Mouse (Mus musculus): ENCODE data around the gene Gucy2f.
"Not testable (repeated sequence)": the region's sequence is repeated elsewhere in the genome, so short reads cannot be mapped to it uniquely, and the experiment has no call there.

Gene Gucy2f

GRCm38 (mm10) chrX:142196831-142197230, at the start of gene Gucy2f:
Gene Gucy2f, minus strand, starts transcription at chrX:142196931.
- no peak for DNase-seq (ENCODE audit: low spot score in 2 of 2)

GRCm38 (mm10) chrX:142245682-142246327, 49.1 kb upstream of the Gucy2f start:
- DNase-seq (ENCODE audit: low spot score in 2 of 2) = no peak

- DNase-seq (ENCODE audit: low spot score in 2 of 2) = no peak
Observed at GRCm38 (mm10) chrX:142237101-142237500, 40.4 kb upstream of the Gucy2f start.

- DNase-seq (ENCODE audit: low spot score in 2 of 2) = not testable (repeated sequence)
Observed at GRCm38 (mm10) chrX:142236146-142236545, 39.4 kb upstream of the Gucy2f start.

- DNase-seq (ENCODE audit: low spot score in 2 of 2) = no peak
Observed at GRCm38 (mm10) chrX:142228769-142229158, 32.0 kb upstream of the Gucy2f start.

GRCm38 (mm10) chrX:142228055-142228768, 31.5 kb upstream of the Gucy2f start:
- DNase-seq (ENCODE audit: low spot score in 2 of 2) = peak; percentile 45 to 57

- no peak for DNase-seq (ENCODE audit: low spot score in 2 of 2)
Observed at GRCm38 (mm10) chrX:142227398-142228054, 30.8 kb upstream of the Gucy2f start.

- DNase-seq (ENCODE audit: low spot score in 2 of 2) = no peak
Observed at GRCm38 (mm10) chrX:142226542-142226941, 29.8 kb upstream of the Gucy2f start, which contains the start of gene Nxt2. Gene Nxt2, plus strand, starts transcription at chrX:142226770.

- peak in 1 of 2 experiments; percentile 2 for DNase-seq (ENCODE audit: low spot score in 2 of 2)
Observed at GRCm38 (mm10) chrX:142200295-142200694, 3.6 kb upstream of the Gucy2f start.

- DNase-seq (ENCODE audit: low spot score in 2 of 2) = no peak
Observed at GRCm38 (mm10) chrX:142195551-142195950, 1.2 kb downstream of the Gucy2f start.

GRCm38 (mm10) chrX:142194420-142194819, 2.3 kb downstream of the Gucy2f start:
- no peak for DNase-seq (ENCODE audit: low spot score in 2 of 2)

- no peak for DNase-seq (ENCODE audit: low spot score in 2 of 2)
Observed at GRCm38 (mm10) chrX:142190355-142190754, 6.4 kb downstream of the Gucy2f start.

GRCm38 (mm10) chrX:142189023-142189703, 7.6 kb downstream of the Gucy2f start:
- no peak for DNase-seq (ENCODE audit: low spot score in 2 of 2)

GRCm38 (mm10) chrX:142182026-142182425, 14.7 kb downstream of the Gucy2f start:
- DNase-seq (ENCODE audit: low spot score in 2 of 2) = no peak

GRCm38 (mm10) chrX:142176981-142177380, 19.8 kb downstream of the Gucy2f start:
- no peak for DNase-seq (ENCODE audit: low spot score in 2 of 2)

- no peak for DNase-seq (ENCODE audit: low spot score in 2 of 2)
Observed at GRCm38 (mm10) chrX:142115779-142116178, 81.0 kb downstream of the Gucy2f start.

- DNase-seq (ENCODE audit: low spot score in 2 of 2) = no peak
Observed at GRCm38 (mm10) chrX:142111236-142111635, 85.5 kb downstream of the Gucy2f start.

- no peak for DNase-seq (ENCODE audit: low spot score in 2 of 2)
Observed at GRCm38 (mm10) chrX:142096904-142097303, 99.8 kb downstream of the Gucy2f start.

- DNase-seq (ENCODE audit: low spot score in 2 of 2) = no peak
Observed at GRCm38 (mm10) chrX:142095579-142095978, 101.2 kb downstream of the Gucy2f start.

GRCm38 (mm10) chrX:142062585-142062984, 134.1 kb downstream of the Gucy2f start:
- no peak for DNase-seq (ENCODE audit: low spot score in 2 of 2)

Measured in urinary bladder, postnatal 36 days (tissue).